In the genomic region with DNA sequence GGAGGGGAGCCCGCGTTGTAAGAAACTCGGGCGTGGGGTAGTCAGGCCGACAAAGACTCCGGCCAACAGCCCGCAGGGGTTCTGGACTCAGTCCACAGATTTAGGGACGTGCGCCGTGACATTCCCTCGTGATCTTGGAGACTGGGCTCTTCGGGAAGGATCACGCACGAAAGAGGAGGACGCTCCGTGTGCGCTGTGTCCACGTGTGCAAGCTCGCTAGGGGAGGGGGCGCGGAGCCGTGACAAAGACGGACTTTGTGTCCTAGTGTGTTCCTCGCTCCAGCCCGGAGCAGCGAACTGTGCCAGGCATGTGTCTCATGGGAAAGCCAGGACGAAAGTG, we compare ENCODE assay signal across 9 mouse cellular contexts. TPM values are rescaled to one million over a fixed set of nuclear protein-coding genes. Genes with fewer than 3 reads are reported as not detected.
A peak's percentile ranks its signal among the peaks of the same experiment; 100 is the strongest.
DNase-seq lines count a peak whose midpoint lies in the region; ATAC-seq and TF ChIP-seq lines count a peak whose summit lies in the region.
"Had no signal": no experiment of that assay in that cellular context is flagged by ENCODE, and none has a peak within 500 bp of the region (broad histone marks: within the 10 kb centered on the region; RNA-seq: fewer than 3 reads in every experiment).

No protein-coding gene starts in this region.

- H3K27me3 ChIP-seq in heart, embryonic 14.5 days (ENCODE audit: control insufficient read depth, insufficient read depth, low read length), result peaks cover 4% of the 10 kb centered on the region; the same call in 1 of the 2 replicates
- H3K27me3 ChIP-seq in intestine, embryonic 14.5 days (replicated peaks; ENCODE audit: control insufficient read depth, insufficient read depth, low read length), result no peaks in the 10 kb centered on the region
- peaks cover 54% of the 10 kb centered on the region for H3K27me3 ChIP-seq in midbrain, embryonic 15.5 days (replicated peaks)

- no peaks in the 10 kb centered on the region for H3K36me3 ChIP-seq in heart, embryonic 14.5 days (ENCODE audit: control insufficient read depth, insufficient read depth, low read length)
- no peaks in the 10 kb centered on the region; the same call in 1 of the 2 replicates for H3K36me3 ChIP-seq in ES-E14 (ENCODE audit: control insufficient read depth, insufficient read depth, low read length, poor library complexity, severe bottlenecking)
- no peaks in the 10 kb centered on the region for H3K36me3 ChIP-seq in intestine, embryonic 14.5 days (ENCODE audit: control insufficient read depth, insufficient read depth, low read length)
- H3K36me3 ChIP-seq in midbrain, embryonic 15.5 days (replicated peaks), result no peaks in the 10 kb centered on the region

- peaks cover 5 to 6% of the 10 kb centered on the region in 2 experiments for H3K4me1 ChIP-seq in heart, embryonic 14.5 days (ENCODE audit: control insufficient read depth in 2 of 2, insufficient read depth in 2 of 2, low read length in 2 of 2)
- H3K4me1 ChIP-seq in ES-E14 (ENCODE audit: control insufficient read depth in 2 of 2, insufficient read depth in 2 of 2, low read length in 2 of 2, poor library complexity in 1 of 2), result peaks cover 8 to 24% of the 10 kb centered on the region in 2 experiments; a peak in 3 of 4 replicates
- peaks cover 14% of the 10 kb centered on the region for H3K4me1 ChIP-seq in intestine, embryonic 14.5 days (replicated peaks; ENCODE audit: control insufficient read depth, insufficient read depth, low read length)
- peaks cover 30% of the 10 kb centered on the region for H3K4me1 ChIP-seq in midbrain, embryonic 15.5 days

- peak overlapping the region; percentile 80 to 83 for H3K27ac ChIP-seq in heart, embryonic 14.5 days (replicated peaks in 1 of 2; ENCODE audit: control insufficient read depth in 1 of 2, insufficient read depth in 1 of 2, low read depth in 2 of 2, low read length in 2 of 2)
- H3K27ac ChIP-seq in ES-E14 (ENCODE audit: insufficient read depth, low read depth, low read length, poor library complexity, severe bottlenecking), result no peak overlapping the region
- H3K27ac ChIP-seq in intestine, embryonic 14.5 days (ENCODE audit: low read depth), result peak overlapping the region; percentile 88
- no peak overlapping the region for H3K27ac ChIP-seq in midbrain, embryonic 15.5 days

- WGBS in heart, embryonic 14.5 days, result 1% methylated on average over 27 of the region's 27 CpGs
- WGBS in intestine, embryonic 14.5 days, result 1% methylated on average over 27 of the region's 27 CpGs
- under 1% methylated on average over 27 of the region's 27 CpGs for WGBS in midbrain, embryonic 15.5 days

- in situ Hi-C loops in ES-E14 (cut with MboI; ENCODE audit: low sequenced_read_pairs in 2 of 2, unreplicated experiment in 2 of 2), result no loop called here

- peak overlapping the region; percentile 95 for H3K4me2 ChIP-seq in heart, embryonic 14.5 days (ENCODE audit: low read length)
- peak overlapping the region; percentile 99 for H3K4me2 ChIP-seq in intestine, embryonic 14.5 days (ENCODE audit: low read length)
- peak overlapping the region; percentile 97 for H3K4me2 ChIP-seq in midbrain, embryonic 15.5 days

- H3K9me3 ChIP-seq in heart, embryonic 14.5 days (ENCODE audit: control insufficient read depth, low read length), result no peaks in the 10 kb centered on the region
- H3K9me3 ChIP-seq in ES-E14 (ENCODE audit: control insufficient read depth, insufficient read depth, low read depth, low read length), result no peaks in the 10 kb centered on the region
- H3K9me3 ChIP-seq in intestine, embryonic 14.5 days (ENCODE audit: control insufficient read depth, low read length), result no peaks in the 10 kb centered on the region
- no peaks in the 10 kb centered on the region for H3K9me3 ChIP-seq in midbrain, embryonic 15.5 days

- DNase-seq in heart, adult 11 months, result no peak
- no peak for DNase-seq in ES-E14 (ENCODE audit: low read depth, low spot score)
- DNase-seq in cerebellum, postnatal 25 days, result peak; percentile 98 to 99
- no peak for DNase-seq in intestine, embryonic 14.5 days (ENCODE audit: low spot score)
- no peak for DNase-seq in natural killer cell, adult 2 months (ENCODE audit: low spot score in 2 of 2)
- no peak for DNase-seq in spleen, postnatal 10 days (ENCODE audit: low spot score in 2 of 2)

- ATAC-seq in heart, embryonic 14.5 days (ENCODE audit: insufficient number of reproducible peaks, insufficient read depth, low FRiP score, low read depth), result no peak
- ATAC-seq in intestine, embryonic 14.5 days (replicated peaks; ENCODE audit: low FRiP score, low TSS enrichment, low read depth), result peak; percentile 44
- ATAC-seq in midbrain, embryonic 15.5 days (replicated peaks), result peak; percentile 45; the same call in 1 of the 2 replicates

- peak overlapping the region; percentile 68 to 75 for H3K4me3 ChIP-seq in heart, embryonic 14.5 days (ENCODE audit: control insufficient read depth in 1 of 2, insufficient read depth in 1 of 2, low read depth in 1 of 2, low read length in 2 of 2)
- peak overlapping the region; percentile 67 to 73 for H3K4me3 ChIP-seq in ES-E14 (ENCODE audit: insufficient read depth in 1 of 2, low read depth in 1 of 2, low read length in 2 of 2, poor library complexity in 1 of 2, severe bottlenecking in 1 of 2)
- H3K4me3 ChIP-seq in intestine, embryonic 14.5 days (ENCODE audit: low read depth, low read length), result peak overlapping the region; percentile 70
- H3K4me3 ChIP-seq in midbrain, embryonic 15.5 days, result peak overlapping the region; percentile 57

- H3K9ac ChIP-seq in heart, embryonic 14.5 days (ENCODE audit: low read length), result peak overlapping the region; percentile 78
- peak overlapping the region; percentile 73; the same call in 1 of the 2 replicates for H3K9ac ChIP-seq in ES-E14 (ENCODE audit: insufficient read depth, low read depth, low read length, poor library complexity, severe bottlenecking)
- H3K9ac ChIP-seq in intestine, embryonic 14.5 days (ENCODE audit: low read length), result peak overlapping the region; percentile 80
- peak overlapping the region; percentile 40 for H3K9ac ChIP-seq in midbrain, embryonic 15.5 days

TF ChIP-seq in ES-E14, 5 proteins besides CTCF, POLR2A, EP300 and RAD21:
- TF ChIP-seq ZC3H11A (IDR thresholded peaks at IDR 0.05; ENCODE audit: borderline replicate concordance, low read depth, low read length) (no peak), HCFC1 (IDR thresholded peaks at IDR 0.05; ENCODE audit: borderline replicate concordance, insufficient read depth, low read length) (no peak), ZNF384 (IDR thresholded peaks at IDR 0.05; ENCODE audit: low read depth, low read length) (no peak), CHD2 (IDR thresholded peaks at IDR 0.05; ENCODE audit: low read depth, low read length) (no peak), MAFK (IDR thresholded peaks at IDR 0.05; ENCODE audit: insufficient read depth, low read depth, low read length) (no peak)

RNA-seq across cellular contexts. Expression of gene Gprc5c, which starts 0.3 kb away (rescaled TPM):
- 15.2 and 18.0 TPM in 2 replicates for polyA plus RNA-seq in heart, embryonic 14.5 days (2014; fragmentation: Nextera tagmentation; extraction: Ambion mirVana)
- total RNA-seq in ES-E14 (2012; rRNA removed), result 35.9 and 36.5 TPM in 2 replicates
- polyA plus RNA-seq in intestine, embryonic 14.5 days (2014; fragmentation: Nextera tagmentation; extraction: Ambion mirVana), result 21.8 and 23.6 TPM in 2 replicates
- polyA plus RNA-seq in midbrain, embryonic 15.5 days (2015; fragmentation: Nextera tagmentation; extraction: Ambion mirVana), result 9.3 and 9.4 TPM in 2 replicates

RNA-seq across cellular contexts. Expression of gene Cd300a, which starts 38.6 kb away (rescaled TPM):
- polyA plus RNA-seq in heart, embryonic 14.5 days (2014; fragmentation: Nextera tagmentation; extraction: Ambion mirVana), result 1.1 and 1.4 TPM in 2 replicates
- 0.22 and 0.58 TPM in 2 replicates for total RNA-seq in ES-E14 (2012; rRNA removed)
- 0.89 and 1.3 TPM in 2 replicates for polyA plus RNA-seq in intestine, embryonic 14.5 days (2014; fragmentation: Nextera tagmentation; extraction: Ambion mirVana)
- 0.86 and 0.94 TPM in 2 replicates for polyA plus RNA-seq in midbrain, embryonic 15.5 days (2015; fragmentation: Nextera tagmentation; extraction: Ambion mirVana)

RNA-seq across cellular contexts. Expression of gene Gpr142, which starts 52.5 kb away (rescaled TPM):
- not detected in 2 replicates for polyA plus RNA-seq in heart, embryonic 14.5 days (2014; fragmentation: Nextera tagmentation; extraction: Ambion mirVana)
- 0.27 TPM in 1 of 2 replicates, not detected in the other for total RNA-seq in ES-E14 (2012; rRNA removed)
- polyA plus RNA-seq in intestine, embryonic 14.5 days (2014; fragmentation: Nextera tagmentation; extraction: Ambion mirVana), result 0.16 TPM in 1 of 2 replicates, not detected in the other
- not detected in 2 replicates for polyA plus RNA-seq in midbrain, embryonic 15.5 days (2015; fragmentation: Nextera tagmentation; extraction: Ambion mirVana)
- total RNA-seq: heart, postnatal 10 days had no signal

RNA-seq across cellular contexts. Expression of gene Btbd17, which starts 55.5 kb away (rescaled TPM):
- polyA plus RNA-seq in heart, embryonic 14.5 days (2014; fragmentation: Nextera tagmentation; extraction: Ambion mirVana), result not detected in 2 replicates
- total RNA-seq in ES-E14 (2012; rRNA removed), result 1.6 and 1.7 TPM in 2 replicates
- 1.2 and 2.9 TPM in 2 replicates for polyA plus RNA-seq in intestine, embryonic 14.5 days (2014; fragmentation: Nextera tagmentation; extraction: Ambion mirVana)
- polyA plus RNA-seq in midbrain, embryonic 15.5 days (2015; fragmentation: Nextera tagmentation; extraction: Ambion mirVana), result 21.4 and 28.4 TPM in 2 replicates

Comparison
In these comparisons a context has a peak if more than half of its experiments do, and no peak if none do; other contexts are left out.
1. H3K27ac ChIP-seq: peak in heart, embryonic 14.5 days (2 of 2) and intestine, embryonic 14.5 days (single experiment); none in ES-E14 (single experiment) and midbrain, embryonic 15.5 days (single experiment).
2. DNase-seq: peak in cerebellum, postnatal 25 days (2 of 2); none in heart, adult 11 months (single experiment), ES-E14 (single experiment), intestine, embryonic 14.5 days (single experiment), natural killer cell, adult 2 months (0 of 2) and spleen, postnatal 10 days (0 of 2).
3. Peak in every context shown above with its lines, with median percentiles within 50 percentile points of each other: H3K4me2 ChIP-seq, H3K4me3 ChIP-seq and H3K9ac ChIP-seq.